Mouse (Mus musculus) stomach, embryonic 14.5 days (tissue): Measurements from ENCODE around the gene Aqp12. TPM values are rescaled to one million over a fixed set of nuclear protein-coding genes. Genes with fewer than 3 reads are reported as not detected.
"Not testable (repeated sequence)": the region's sequence is repeated elsewhere in the genome, so short reads cannot be mapped to it uniquely, and the experiment has no call there.

Experiments
- ATAC-seq: fragments of 200-750 bp; cut with Nextera tagmentation; 2 replicates; pipeline ENCODE4 v1.8.0; 2017; ENCODE audit warnings: low read depth, moderate TSS enrichment; ENCODE audit not compliant: insufficient number of reproducible peaks, insufficient read depth, low FRiP score
- H3K27ac ChIP-seq: fragments of 300-500 bp; sonication (generic); 2 replicates; pipeline ENCODE4 v1.5.1; 2014; ENCODE audit warnings: mild to moderate bottlenecking, low read length, moderate library complexity, mixed read lengths
- H3K27me3 ChIP-seq: fragments of 300-500 bp; sonication (generic); 2 replicates; pipeline ENCODE4 v1.6.1; 2014; ENCODE audit warnings: low read length, control low read depth, mixed read lengths; ENCODE audit not compliant: control insufficient read depth, insufficient read depth
- H3K36me3 ChIP-seq: fragments of 300-500 bp; sonication (generic); 2 replicates; pipeline ENCODE4 v1.6.1; 2014; ENCODE audit warnings: mild to moderate bottlenecking, control low read depth, low read length, moderate library complexity, mixed read lengths; ENCODE audit not compliant: control insufficient read depth, insufficient read depth
- H3K4me1 ChIP-seq: fragments of 300-500 bp; sonication (generic); 2 replicates; pipeline ENCODE4 v1.6.1; 2014; ENCODE audit warnings: low read length, control low read depth, mixed read lengths; ENCODE audit not compliant: control insufficient read depth, insufficient read depth
- H3K4me2 ChIP-seq: fragments of 300-500 bp; sonication (generic); replicated peaks from 2 replicates; pipeline ENCODE4 v1.6.1; 2014; ENCODE audit warnings: low read depth, low read length, control low read depth
- H3K4me3 ChIP-seq: fragments of 300-500 bp; sonication (generic); 2 replicates; pipeline ENCODE4 v1.5.1; 2014; ENCODE audit warnings: low read depth, low read length, control low read depth
- H3K9ac ChIP-seq: fragments of 300-500 bp; sonication (generic); replicated peaks from 2 replicates; pipeline ENCODE4 v1.6.1; 2014; ENCODE audit warnings: low read depth, mild to moderate bottlenecking, control low read depth, low read length, moderate library complexity, mixed read lengths
- H3K9me3 ChIP-seq: fragments of 300-500 bp; sonication (generic); 2 replicates; pipeline ENCODE4 v1.6.1; 2016; ENCODE audit warnings: low read depth, low read length, control low read depth; ENCODE audit not compliant: control insufficient read depth
- WGBS: fragments of 180-500 bp; shearing (Covaris S2); extraction: QIAGEN DNeasy Blood & Tissue Kit; methylation state at CpG from one replicate; pipeline ENCODE4 v1.1.7; 2014; 5-methylcytosine and 5-hydroxymethylcytosine counted together
- polyA plus RNA-seq: library from polyadenylated mRNA; unstranded; fragments of >200 nt; fragmentation: Nextera tagmentation; extraction: Ambion mirVana; gene quantifications from 2 replicates; pipeline ENCODE4 v1.2.1, GENCODE M21; 2014

Aqp12 gene
- polyA plus RNA-seq: not detected in 2 replicates

DNA sequence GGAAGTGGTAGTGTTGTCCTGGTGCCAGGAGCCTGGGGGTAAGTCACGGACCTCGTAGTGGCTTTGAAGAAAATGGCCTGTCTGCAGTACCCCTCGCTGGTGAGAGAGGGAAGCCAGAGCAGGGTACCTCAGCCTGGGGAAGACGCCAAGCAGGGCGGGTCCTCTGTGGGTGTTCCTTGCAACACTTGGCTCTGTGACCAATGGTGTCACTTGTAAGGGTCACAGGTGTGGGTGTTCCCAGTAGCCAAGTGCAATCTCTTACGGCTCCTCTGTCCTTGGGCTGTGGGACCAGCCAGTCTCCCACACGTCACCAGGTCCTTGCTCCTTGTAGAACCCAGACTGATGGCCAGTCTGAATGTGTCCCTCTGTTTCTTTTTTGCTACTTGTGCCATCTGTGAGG is at the start of gene Aqp12:
Gene Aqp12, plus strand, starts transcription at position 274 of the 400 bp plus-strand sequence.
- WGBS: 68% methylated on average over 7 of the region's 7 CpGs
- H3K4me2 ChIP-seq: no peak within 1 kb of the TSS
- no peak for ATAC-seq
- no peaks in the 10 kb centered on the region for H3K27me3 ChIP-seq
- H3K9ac ChIP-seq: no peak within 1 kb of the TSS
- no peak within 1 kb of the TSS for H3K4me3 ChIP-seq
- H3K36me3 ChIP-seq: no peaks in the 10 kb centered on the region
- no peak within 1 kb of the TSS for H3K27ac ChIP-seq
- H3K4me1 ChIP-seq: no peaks in the 10 kb centered on the region
- no peaks in the 10 kb centered on the region for H3K9me3 ChIP-seq

DNA sequence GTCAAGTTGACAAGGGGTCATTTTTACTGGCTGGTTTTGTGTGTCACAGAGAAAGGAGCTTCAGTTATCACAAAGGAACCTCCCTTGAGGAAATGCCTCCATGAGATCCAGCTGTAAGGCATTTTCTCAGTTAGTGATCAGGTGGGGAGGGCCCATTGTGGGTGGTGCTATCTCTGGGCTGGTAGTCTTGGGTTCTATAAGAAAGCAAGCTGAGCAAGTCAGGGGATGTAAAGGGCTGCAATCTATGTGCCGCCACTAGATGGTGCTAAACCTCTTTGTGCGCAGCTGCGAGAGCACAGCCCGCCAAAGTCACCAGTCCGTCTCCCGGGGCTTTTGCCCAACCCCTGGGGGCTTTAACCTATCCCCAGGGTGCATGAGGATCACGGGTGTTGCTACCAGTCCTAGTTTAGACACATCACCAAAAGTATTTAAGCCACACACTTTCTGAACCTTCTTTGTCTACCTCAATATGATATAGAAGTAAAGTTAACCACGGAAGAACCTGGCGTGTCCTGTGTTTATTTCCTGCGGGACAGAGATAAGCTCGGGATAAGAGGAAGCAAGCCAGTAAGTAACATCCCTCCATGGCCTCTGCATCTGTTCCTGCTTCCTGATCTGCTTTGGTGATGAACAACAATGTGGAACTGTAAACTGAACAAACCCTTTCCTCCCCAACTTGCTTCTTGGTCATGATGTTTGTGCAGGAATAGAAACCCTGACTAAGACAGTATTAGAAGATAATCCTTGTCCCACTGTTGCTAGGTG is 49.4 kb upstream of the Aqp12 start:
- H3K4me1 ChIP-seq, H3K36me3 ChIP-seq, H3K27me3 ChIP-seq, H3K27ac ChIP-seq, H3K9me3 ChIP-seq, H3K9ac ChIP-seq, H3K4me3 ChIP-seq, ATAC-seq: not testable (repeated sequence)
- H3K4me2 ChIP-seq: peak overlapping the region; percentile 34; the same call in 1 of the 2 replicates
- WGBS: 5% methylated on average over 11 of the region's 11 CpGs

DNA sequence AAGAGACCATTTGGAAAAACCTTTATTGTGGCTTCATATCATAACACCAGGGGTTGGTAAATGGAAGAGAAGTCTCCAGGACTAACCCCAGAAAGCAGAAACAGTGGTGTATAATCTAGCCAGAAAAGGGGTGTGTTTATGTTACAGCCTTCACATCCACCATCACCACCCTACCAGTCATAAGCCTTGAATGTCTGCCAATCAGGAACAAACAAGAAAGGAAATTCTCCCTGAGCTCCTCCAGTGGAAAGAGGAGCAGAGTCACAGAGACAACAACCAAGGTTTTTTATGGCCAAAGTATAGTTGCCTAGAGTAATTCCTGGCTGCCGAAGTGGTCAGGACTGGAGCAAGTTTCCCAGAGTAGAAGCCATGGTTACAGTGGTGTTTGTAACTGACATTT is 47.1 kb upstream of the Aqp12 start:
- H3K36me3 ChIP-seq: no peaks in the 10 kb centered on the region
- H3K27me3 ChIP-seq: no peaks in the 10 kb centered on the region
- H3K4me1 ChIP-seq: no peaks in the 10 kb centered on the region
- no peak overlapping the region for H3K9ac ChIP-seq
- WGBS: 89% methylated on average over 1 of the region's 1 CpGs
- no peak for ATAC-seq
- no peak overlapping the region for H3K4me3 ChIP-seq
- H3K27ac ChIP-seq: no peak overlapping the region
- no peak overlapping the region for H3K4me2 ChIP-seq
- H3K9me3 ChIP-seq: no peaks in the 10 kb centered on the region

DNA sequence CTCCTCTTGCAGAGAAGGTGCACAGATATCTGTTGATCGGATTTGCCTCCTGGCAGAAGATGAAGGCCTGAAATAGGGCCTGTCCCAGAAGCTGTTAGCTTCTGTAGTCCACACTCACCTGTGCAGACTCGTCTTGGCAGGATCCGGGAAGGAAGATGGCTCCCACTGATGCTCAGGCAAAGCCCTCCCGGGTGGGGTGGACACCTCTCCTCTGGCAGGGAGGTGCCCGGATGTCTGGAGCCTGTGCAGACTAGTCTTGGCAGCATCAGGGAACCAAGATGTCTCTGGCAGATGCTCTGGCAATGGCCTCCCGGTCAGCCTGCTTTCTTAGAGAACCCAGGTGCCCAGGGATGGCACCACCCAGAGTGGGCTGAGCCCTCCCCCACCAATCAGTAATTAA is 35.3 kb upstream of the Aqp12 start:
- H3K4me3 ChIP-seq: not testable (repeated sequence)

DNA sequence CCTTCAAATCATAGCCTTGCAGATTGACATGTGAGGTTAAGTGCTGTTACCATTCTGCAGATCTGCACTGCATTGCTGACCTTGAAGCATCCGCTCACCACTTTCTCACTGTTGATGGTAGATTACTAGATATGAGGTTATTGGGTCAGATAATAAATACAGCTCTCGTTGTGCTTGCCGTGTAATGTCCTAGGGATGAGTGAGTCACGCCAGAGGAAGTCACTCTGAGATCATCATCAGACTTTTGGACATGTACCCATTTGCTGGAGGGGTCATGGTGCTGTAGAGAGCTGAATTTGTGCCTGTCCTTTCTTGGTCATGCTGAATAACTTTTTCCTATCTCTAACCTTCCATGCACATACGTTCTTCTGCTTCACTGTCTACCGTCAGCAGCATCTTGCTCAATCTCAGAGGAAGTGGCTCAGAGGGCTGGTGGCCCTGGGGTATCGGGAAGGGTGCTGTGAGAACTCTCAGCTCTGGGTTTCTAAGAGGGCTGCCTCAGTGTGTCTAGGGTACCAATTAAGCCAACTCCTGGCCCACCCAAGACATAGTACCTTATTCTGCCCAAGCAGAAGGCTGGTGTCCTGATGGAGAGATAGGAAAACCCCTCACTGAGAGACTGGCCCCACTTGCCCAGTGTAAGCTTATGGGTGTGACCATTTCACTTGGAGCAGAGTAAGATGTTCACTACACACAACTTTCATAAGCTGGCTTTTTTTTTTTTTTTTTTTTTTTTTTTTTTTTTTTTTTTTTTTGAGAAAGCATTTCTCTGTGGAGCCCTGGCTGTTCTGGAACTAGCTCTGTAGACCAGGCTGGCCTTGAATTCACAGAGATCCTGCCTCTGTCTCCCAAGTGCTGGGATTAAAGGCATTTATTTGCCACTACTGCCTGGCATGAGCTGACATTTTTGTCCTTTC is 34.0 kb upstream of the Aqp12 start:
- H3K36me3 ChIP-seq: no peaks in the 10 kb centered on the region
- H3K4me2 ChIP-seq: no peak overlapping the region
- H3K4me3 ChIP-seq: no peak overlapping the region
- 80% methylated on average over 7 of the region's 7 CpGs for WGBS
- H3K27ac ChIP-seq: no peak overlapping the region
- no peak for ATAC-seq
- no peaks in the 10 kb centered on the region for H3K27me3 ChIP-seq
- no peaks in the 10 kb centered on the region for H3K9me3 ChIP-seq
- peaks cover 5% of the 10 kb centered on the region; the same call in 1 of the 2 replicates for H3K4me1 ChIP-seq
- H3K9ac ChIP-seq: no peak overlapping the region

More for the DNA sequence above, 35.3 kb upstream of the Aqp12 start:
- 87% methylated on average over 6 of the region's 6 CpGs for WGBS
- not testable (repeated sequence) for H3K9me3 ChIP-seq, H3K36me3 ChIP-seq, ATAC-seq, H3K27me3 ChIP-seq, H3K27ac ChIP-seq, H3K4me2 ChIP-seq, H3K9ac ChIP-seq, H3K4me1 ChIP-seq

DNA sequence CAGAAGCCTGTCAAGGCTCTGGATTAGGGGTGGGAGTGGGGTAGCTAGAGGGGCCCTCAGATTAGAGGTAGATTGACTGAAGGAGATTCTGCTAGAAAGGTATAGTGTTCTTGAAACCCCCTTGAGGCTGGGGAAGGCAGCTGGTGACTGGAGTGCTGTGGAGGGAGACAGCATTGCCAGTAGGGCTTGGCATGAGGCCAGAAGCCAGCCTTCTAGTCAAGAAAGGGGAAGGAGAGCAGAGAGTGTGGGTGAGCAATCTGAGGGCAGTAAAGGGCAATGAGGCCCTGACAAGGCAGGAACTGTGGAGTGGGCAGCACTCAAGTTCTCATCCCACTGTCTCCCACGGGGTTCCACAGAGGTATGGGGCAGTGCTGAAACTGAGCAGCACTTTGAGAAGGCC is 33.3 kb upstream of the Aqp12 start:
- 33% methylated on average over 1 of the region's 1 CpGs for WGBS
- H3K4me2 ChIP-seq: no peak overlapping the region
- ATAC-seq: no peak
- no peaks in the 10 kb centered on the region for H3K36me3 ChIP-seq
- no peak overlapping the region for H3K27ac ChIP-seq
- no peak overlapping the region for H3K4me3 ChIP-seq
- no peaks in the 10 kb centered on the region for H3K27me3 ChIP-seq
- no peak overlapping the region for H3K9ac ChIP-seq
- H3K9me3 ChIP-seq: no peaks in the 10 kb centered on the region
- H3K4me1 ChIP-seq: peaks cover 5% of the 10 kb centered on the region; the same call in 1 of the 2 replicates

DNA sequence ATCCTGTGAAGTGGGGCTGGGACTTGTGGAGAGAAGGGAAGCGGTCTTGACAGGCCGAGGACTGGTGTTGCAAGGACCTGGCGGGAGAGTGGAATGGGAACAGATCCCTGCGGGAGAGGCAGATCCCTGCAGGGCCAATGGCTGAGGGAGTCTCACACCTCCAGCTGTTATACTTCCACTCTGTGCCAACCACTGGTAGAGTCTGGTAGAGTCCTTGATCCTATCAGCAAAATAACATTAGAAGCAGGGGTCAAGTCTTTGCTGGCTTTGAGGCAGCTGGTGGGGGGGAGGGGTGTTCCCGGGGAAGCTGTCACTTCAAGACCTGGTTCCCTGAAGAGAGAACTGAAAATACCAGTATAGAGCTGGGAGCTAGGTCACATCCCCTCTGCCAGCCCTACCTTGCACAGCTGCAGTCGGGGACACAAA is 30.0 kb upstream of the Aqp12 start:
- no peak overlapping the region for H3K4me3 ChIP-seq
- H3K4me1 ChIP-seq: peaks cover 15% of the 10 kb centered on the region
- H3K4me2 ChIP-seq: no peak overlapping the region
- no peaks in the 10 kb centered on the region for H3K27me3 ChIP-seq
- H3K9me3 ChIP-seq: no peaks in the 10 kb centered on the region
- ATAC-seq: peak; percentile 44
- peak overlapping the region; percentile 27 for H3K27ac ChIP-seq
- H3K9ac ChIP-seq: no peak overlapping the region
- H3K36me3 ChIP-seq: no peaks in the 10 kb centered on the region
- 30% methylated on average over 6 of the region's 6 CpGs for WGBS

DNA sequence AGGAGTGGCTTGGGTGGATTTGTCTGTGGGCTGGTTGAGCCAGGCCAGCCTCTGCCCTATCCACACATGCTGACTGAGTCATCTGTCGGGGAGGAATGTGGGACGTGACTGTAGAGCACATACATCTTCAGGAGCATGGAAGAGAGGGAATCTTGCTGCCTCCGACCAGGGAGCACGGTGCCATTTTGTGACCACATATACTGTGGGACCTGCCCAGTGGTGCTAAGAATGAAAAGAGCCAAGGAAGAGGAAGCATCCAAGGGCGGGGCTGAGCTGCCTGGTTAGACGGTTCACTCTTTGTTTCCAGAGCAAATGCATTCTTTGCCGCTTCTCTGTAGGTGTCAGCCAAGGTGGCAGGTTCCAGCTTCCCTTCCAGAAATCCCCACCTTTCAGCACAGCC is 27.5 kb upstream of the Aqp12 start:
- H3K4me3 ChIP-seq: no peak overlapping the region

More for the DNA sequence above, 27.5 kb upstream of the Aqp12 start:
- 23% methylated on average over 7 of the region's 7 CpGs for WGBS
- no peak overlapping the region for H3K9ac ChIP-seq
- no peaks in the 10 kb centered on the region for H3K9me3 ChIP-seq
- ATAC-seq: no peak
- H3K4me2 ChIP-seq: no peak overlapping the region
- no peaks in the 10 kb centered on the region for H3K27me3 ChIP-seq
- no peak overlapping the region for H3K27ac ChIP-seq
- no peaks in the 10 kb centered on the region for H3K36me3 ChIP-seq
- H3K4me1 ChIP-seq: peaks cover 15% of the 10 kb centered on the region
